Mouse (Mus musculus): ENCODE results near the gene Eif2b5. TPM values are rescaled to one million over a fixed set of nuclear protein-coding genes. Genes with fewer than 3 reads are reported as not detected.

The Eif2b5 gene
- polyA plus RNA-seq, 1 experiment from 2014 or later, result 69.6 TPM

DNA sequence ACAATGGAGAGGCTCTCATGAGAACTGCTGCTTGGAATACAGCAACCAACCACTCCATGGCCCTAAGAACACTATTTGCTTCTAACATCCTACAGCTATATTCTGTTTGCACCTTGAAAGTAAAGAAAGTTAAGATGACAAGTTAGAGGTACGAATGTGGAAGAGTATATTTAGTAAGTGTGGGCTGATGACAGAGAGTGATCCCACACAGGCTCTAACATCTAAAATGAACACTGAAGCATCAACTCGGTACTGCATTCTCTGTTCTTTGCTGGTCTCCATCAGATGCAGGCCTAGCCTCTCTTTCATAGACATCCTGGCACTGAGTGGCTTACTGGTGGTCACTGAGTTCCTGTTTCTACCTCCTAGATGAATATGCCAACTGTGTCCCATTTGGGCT lies 9.4 kb upstream of the Eif2b5 start:
- WGBS, result 69% methylated on average over 2 of the region's 2 CpGs

DNA sequence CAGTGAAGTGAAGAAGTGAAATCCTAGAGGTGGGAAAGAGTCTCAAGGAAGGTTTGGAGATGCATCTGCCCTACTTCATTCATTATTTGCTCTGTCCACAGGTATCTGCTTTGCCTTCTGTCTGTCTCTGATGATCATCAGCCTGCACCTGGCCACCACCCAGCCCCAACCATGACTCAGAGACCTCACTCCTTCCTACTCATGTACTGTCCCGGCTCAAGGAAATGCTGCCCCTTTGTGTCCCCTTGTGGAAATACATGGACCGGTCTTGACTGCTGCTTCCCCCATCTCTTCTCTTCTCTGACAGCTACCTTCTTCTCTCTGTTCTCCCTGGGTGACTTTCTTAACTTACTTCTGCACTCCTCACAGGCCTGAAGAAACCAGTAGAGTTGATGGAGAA lies 8.0 kb upstream of the Eif2b5 start:
- H3K4me2 ChIP-seq (ENCODE audit: low read length), result no peak overlapping the region
- H3K9me3 ChIP-seq (ENCODE audit: control insufficient read depth, low read length), result no peaks in the 10 kb centered on the region
- no peaks in the 10 kb centered on the region for H3K27me3 ChIP-seq (ENCODE audit: control insufficient read depth, insufficient read depth, low read length)
- WGBS, result 49% methylated on average over 2 of the region's 2 CpGs
- no peak overlapping the region for H3K9ac ChIP-seq (ENCODE audit: low read length)
- peak; percentile 71 for ATAC-seq (ENCODE audit: insufficient number of reproducible peaks, insufficient read depth, low FRiP score, low read depth)
- H3K36me3 ChIP-seq (ENCODE audit: control insufficient read depth, insufficient read depth, low read length), result no peaks in the 10 kb centered on the region
- H3K4me1 ChIP-seq (ENCODE audit: control insufficient read depth in 2 of 2, insufficient read depth in 2 of 2, low read length in 2 of 2), result no peaks in the 10 kb centered on the region
- H3K27ac ChIP-seq (replicated peaks in 1 of 2; ENCODE audit: control insufficient read depth in 1 of 2, insufficient read depth in 1 of 2, low read depth in 2 of 2, low read length in 2 of 2), result no peak overlapping the region
- no peak overlapping the region for H3K4me3 ChIP-seq (ENCODE audit: control insufficient read depth in 1 of 2, insufficient read depth in 1 of 2, low read depth in 1 of 2, low read length in 2 of 2)

More for the DNA sequence above, 9.4 kb upstream of the Eif2b5 start:
- Histone ChIP-seq H3K4me2 (ENCODE audit: low read length) (no peak overlapping the region), H3K4me1 (ENCODE audit: control insufficient read depth in 2 of 2, insufficient read depth in 2 of 2, low read length in 2 of 2) (no peaks in the 10 kb centered on the region), H3K27me3 (ENCODE audit: control insufficient read depth, insufficient read depth, low read length) (no peaks in the 10 kb centered on the region), H3K27ac (replicated peaks in 1 of 2; ENCODE audit: control insufficient read depth in 1 of 2, insufficient read depth in 1 of 2, low read depth in 2 of 2, low read length in 2 of 2) (no peak overlapping the region), H3K36me3 (ENCODE audit: control insufficient read depth, insufficient read depth, low read length) (no peaks in the 10 kb centered on the region), H3K9me3 (ENCODE audit: control insufficient read depth, low read length) (no peaks in the 10 kb centered on the region), H3K4me3 (ENCODE audit: control insufficient read depth in 1 of 2, insufficient read depth in 1 of 2, low read depth in 1 of 2, low read length in 2 of 2) (no peak overlapping the region), H3K9ac (ENCODE audit: low read length) (no peak overlapping the region)
- no peak for ATAC-seq (ENCODE audit: insufficient number of reproducible peaks, insufficient read depth, low FRiP score, low read depth)

DNA sequence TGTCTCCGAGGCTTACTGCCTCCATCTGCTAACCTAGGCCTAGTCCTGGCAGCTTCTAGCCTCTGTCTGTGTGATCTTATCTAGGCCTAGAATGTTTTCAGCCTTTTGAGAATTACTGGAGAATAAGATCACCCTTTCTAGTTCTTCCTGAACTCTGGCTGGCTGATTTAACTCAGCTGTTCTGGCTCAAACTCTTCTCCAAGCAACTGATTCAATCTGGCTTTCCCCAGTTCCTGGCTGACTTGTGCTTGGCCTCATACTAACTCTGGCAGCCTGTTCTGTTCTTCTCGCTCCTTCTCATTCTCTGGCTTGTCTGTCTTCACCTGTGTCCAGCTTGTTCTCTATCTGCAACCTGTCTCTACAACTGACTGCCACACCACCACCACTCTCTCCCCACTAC lies 7.3 kb upstream of the Eif2b5 start:
- WGBS, result 43% methylated on average over 2 of the region's 2 CpGs
- ATAC-seq (ENCODE audit: insufficient number of reproducible peaks, insufficient read depth, low FRiP score, low read depth), result no peak
- H3K4me1 ChIP-seq (ENCODE audit: control insufficient read depth in 2 of 2, insufficient read depth in 2 of 2, low read length in 2 of 2), result no peaks in the 10 kb centered on the region
- no peak overlapping the region for H3K27ac ChIP-seq (replicated peaks in 1 of 2; ENCODE audit: control insufficient read depth in 1 of 2, insufficient read depth in 1 of 2, low read depth in 2 of 2, low read length in 2 of 2)
- H3K36me3 ChIP-seq (ENCODE audit: control insufficient read depth, insufficient read depth, low read length), result no peaks in the 10 kb centered on the region
- H3K4me3 ChIP-seq (ENCODE audit: control insufficient read depth in 1 of 2, insufficient read depth in 1 of 2, low read depth in 1 of 2, low read length in 2 of 2), result no peak overlapping the region
- H3K4me2 ChIP-seq (ENCODE audit: low read length), result no peak overlapping the region
- no peaks in the 10 kb centered on the region for H3K9me3 ChIP-seq (ENCODE audit: control insufficient read depth, low read length)
- H3K9ac ChIP-seq (ENCODE audit: low read length), result no peak overlapping the region
- H3K27me3 ChIP-seq (ENCODE audit: control insufficient read depth, insufficient read depth, low read length), result no peaks in the 10 kb centered on the region

DNA sequence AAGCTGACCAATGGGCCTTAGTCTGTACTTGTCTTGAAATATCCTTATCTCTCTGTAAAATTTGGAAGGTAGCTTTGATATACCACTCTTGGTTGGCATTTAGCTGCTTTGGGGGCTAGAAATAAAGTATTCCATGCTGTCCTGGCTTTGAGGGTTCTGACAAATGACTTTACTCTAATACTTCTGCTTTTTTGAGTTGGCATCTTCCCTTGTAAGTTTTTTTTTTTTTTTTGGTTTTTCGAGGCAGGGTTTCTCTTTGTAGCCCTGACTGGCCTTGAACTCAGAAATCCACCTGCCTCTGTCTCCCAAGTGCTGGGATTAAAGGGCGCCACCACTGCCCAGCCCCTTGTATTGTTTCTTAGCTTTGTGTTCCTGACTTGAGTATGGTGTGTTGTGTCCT lies 5.2 kb upstream of the Eif2b5 start:
- no peak for ATAC-seq (ENCODE audit: insufficient number of reproducible peaks, insufficient read depth, low FRiP score, low read depth)
- Histone ChIP-seq H3K4me3 (ENCODE audit: control insufficient read depth in 1 of 2, insufficient read depth in 1 of 2, low read depth in 1 of 2, low read length in 2 of 2) (no peak overlapping the region), H3K4me2 (ENCODE audit: low read length) (no peak overlapping the region), H3K9me3 (ENCODE audit: control insufficient read depth, low read length) (no peaks in the 10 kb centered on the region), H3K9ac (ENCODE audit: low read length) (no peak overlapping the region), H3K27me3 (ENCODE audit: control insufficient read depth, insufficient read depth, low read length) (no peaks in the 10 kb centered on the region), H3K4me1 (ENCODE audit: control insufficient read depth in 2 of 2, insufficient read depth in 2 of 2, low read length in 2 of 2) (peaks cover 0 to 3% of the 10 kb centered on the region in 2 experiments; a peak in 1 of 4 replicates), H3K36me3 (ENCODE audit: control insufficient read depth, insufficient read depth, low read length) (no peaks in the 10 kb centered on the region), H3K27ac (replicated peaks in 1 of 2; ENCODE audit: control insufficient read depth in 1 of 2, insufficient read depth in 1 of 2, low read depth in 2 of 2, low read length in 2 of 2) (no peak overlapping the region)
- WGBS, result 71% methylated on average over 2 of the region's 2 CpGs

- WGBS, result 19% methylated on average over 25 of the region's 25 CpGs
- peak overlapping the region in 1 of 2 experiments; percentile 24; a peak in 1 of 4 replicates for H3K27ac ChIP-seq (replicated peaks in 1 of 2; ENCODE audit: control insufficient read depth in 1 of 2, insufficient read depth in 1 of 2, low read depth in 2 of 2, low read length in 2 of 2)
Measured at GRCm38 (mm10) chr16:20496671-20497600, 1.7 kb upstream of the Eif2b5 start.

GRCm38 (mm10) chr16:20497980-20498676 lies 489 bp upstream of the Eif2b5 start:
- Histone ChIP-seq H3K4me3 (ENCODE audit: control insufficient read depth in 1 of 2, insufficient read depth in 1 of 2, low read depth in 1 of 2, low read length in 2 of 2) (peak overlapping the region; percentile 97 to 98), H3K9ac (ENCODE audit: low read length) (peak overlapping the region; percentile 95), H3K4me1 (ENCODE audit: control insufficient read depth in 2 of 2, insufficient read depth in 2 of 2, low read length in 2 of 2) (peaks cover 5 to 8% of the 10 kb centered on the region in 2 experiments; a peak in 3 of 4 replicates), H3K27ac (replicated peaks in 1 of 2; ENCODE audit: control insufficient read depth in 1 of 2, insufficient read depth in 1 of 2, low read depth in 2 of 2, low read length in 2 of 2) (peak overlapping the region; percentile 3 to 73; a peak in 1 of 4 replicates), H3K9me3 (ENCODE audit: control insufficient read depth, low read length) (no peaks in the 10 kb centered on the region), H3K36me3 (ENCODE audit: control insufficient read depth, insufficient read depth, low read length) (peaks cover 27% of the 10 kb centered on the region), H3K27me3 (ENCODE audit: control insufficient read depth, insufficient read depth, low read length) (no peaks in the 10 kb centered on the region), H3K4me2 (ENCODE audit: low read length) (peak overlapping the region; percentile 95)
- 8% methylated on average over 16 of the region's 16 CpGs for WGBS
- ATAC-seq (ENCODE audit: insufficient number of reproducible peaks, insufficient read depth, low FRiP score, low read depth), result peak; percentile 20; the same call in 1 of the 2 replicates

More at GRCm38 (mm10) chr16:20496671-20497600, 1.7 kb upstream of the Eif2b5 start:
- ATAC-seq (ENCODE audit: insufficient number of reproducible peaks, insufficient read depth, low FRiP score, low read depth), result no peak
- Histone ChIP-seq H3K9me3 (ENCODE audit: control insufficient read depth, low read length) (no peaks in the 10 kb centered on the region), H3K4me3 (ENCODE audit: control insufficient read depth in 1 of 2, insufficient read depth in 1 of 2, low read depth in 1 of 2, low read length in 2 of 2) (peak overlapping the region; percentile 46), H3K4me2 (ENCODE audit: low read length) (peak overlapping the region; percentile 91), H3K27me3 (ENCODE audit: control insufficient read depth, insufficient read depth, low read length) (no peaks in the 10 kb centered on the region), H3K9ac (ENCODE audit: low read length) (peak overlapping the region; percentile 72), H3K4me1 (ENCODE audit: control insufficient read depth in 2 of 2, insufficient read depth in 2 of 2, low read length in 2 of 2) (peaks cover 5 to 8% of the 10 kb centered on the region in 2 experiments; a peak in 3 of 4 replicates), H3K36me3 (ENCODE audit: control insufficient read depth, insufficient read depth, low read length) (peaks cover 15% of the 10 kb centered on the region)

GRCm38 (mm10) chr16:20506000-20506399 lies 7.4 kb downstream of the Eif2b5 start:
- no peaks in the 10 kb centered on the region for H3K9me3 ChIP-seq (ENCODE audit: control insufficient read depth, low read length)
- no peak for ATAC-seq (ENCODE audit: insufficient number of reproducible peaks, insufficient read depth, low FRiP score, low read depth)
- H3K27me3 ChIP-seq (ENCODE audit: control insufficient read depth, insufficient read depth, low read length), result no peaks in the 10 kb centered on the region
- peaks cover 100% of the 10 kb centered on the region for H3K36me3 ChIP-seq (ENCODE audit: control insufficient read depth, insufficient read depth, low read length)
- no peaks in the 10 kb centered on the region for H3K4me1 ChIP-seq (ENCODE audit: control insufficient read depth in 2 of 2, insufficient read depth in 2 of 2, low read length in 2 of 2)
- no peak overlapping the region for H3K9ac ChIP-seq (ENCODE audit: low read length)
- H3K4me2 ChIP-seq (ENCODE audit: low read length), result no peak overlapping the region
- WGBS, result 81% methylated on average over 8 of the region's 8 CpGs
- H3K27ac ChIP-seq (replicated peaks in 1 of 2; ENCODE audit: control insufficient read depth in 1 of 2, insufficient read depth in 1 of 2, low read depth in 2 of 2, low read length in 2 of 2), result no peak overlapping the region
- no peak overlapping the region for H3K4me3 ChIP-seq (ENCODE audit: control insufficient read depth in 1 of 2, insufficient read depth in 1 of 2, low read depth in 1 of 2, low read length in 2 of 2)

Data from heart, embryonic 14.5 days (tissue).